Mouse (Mus musculus): ENCODE data around the gene Apeh.

Apeh gene

GRCm38 (mm10) chr9:108117143-108117542 is 22.7 kb upstream of the Apeh start:
- no peak for DNase-seq

DNA sequence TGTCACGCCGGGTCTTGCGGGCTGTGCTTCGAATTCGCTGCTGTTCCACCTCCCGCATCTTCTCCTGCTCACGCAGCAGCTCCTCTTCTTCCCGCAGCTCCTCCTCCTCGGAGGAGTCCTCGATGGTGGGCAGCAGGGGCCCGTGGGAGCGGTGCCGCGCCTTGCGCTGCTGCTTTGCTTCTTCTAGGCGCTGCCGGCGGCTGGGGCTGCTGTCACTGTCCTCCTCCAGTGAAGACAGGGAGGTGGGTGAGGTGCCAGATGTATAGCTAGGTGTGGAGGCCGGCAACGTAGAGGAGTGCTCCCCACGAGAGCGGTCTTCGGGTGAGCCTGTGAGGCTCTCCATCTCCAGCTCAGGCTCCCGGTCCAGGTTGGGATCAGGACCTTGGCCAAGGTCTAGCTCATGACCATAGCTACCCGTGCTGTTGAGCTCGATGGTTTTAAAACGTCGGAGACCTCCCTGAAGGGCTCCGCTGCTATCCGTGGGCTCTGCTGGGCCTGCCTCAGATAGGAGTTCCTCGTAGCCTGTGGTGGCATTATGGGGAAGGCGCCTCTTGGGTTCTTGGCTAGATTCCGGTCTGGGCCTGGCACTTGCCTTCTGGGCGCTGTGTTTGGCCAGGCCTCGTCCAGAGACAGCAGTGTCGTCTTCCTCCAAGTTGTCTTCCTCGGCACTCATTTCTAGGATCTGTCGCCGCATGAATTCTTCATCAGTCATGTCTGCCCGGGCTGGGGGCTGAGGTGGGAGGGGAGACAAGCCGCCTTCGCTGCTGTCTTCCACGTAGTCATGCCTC is 21.1 kb upstream of the Apeh start:
- no peak for DNase-seq

GRCm38 (mm10) chr9:108112719-108113340 is 18.4 kb upstream of the Apeh start:
- DNase-seq = no peak

GRCm38 (mm10) chr9:108111593-108112121 is 17.3 kb upstream of the Apeh start:
- DNase-seq = no peak

- peak; percentile 52 for DNase-seq
Observed at GRCm38 (mm10) chr9:108111101-108111592, 16.7 kb upstream of the Apeh start.

DNA sequence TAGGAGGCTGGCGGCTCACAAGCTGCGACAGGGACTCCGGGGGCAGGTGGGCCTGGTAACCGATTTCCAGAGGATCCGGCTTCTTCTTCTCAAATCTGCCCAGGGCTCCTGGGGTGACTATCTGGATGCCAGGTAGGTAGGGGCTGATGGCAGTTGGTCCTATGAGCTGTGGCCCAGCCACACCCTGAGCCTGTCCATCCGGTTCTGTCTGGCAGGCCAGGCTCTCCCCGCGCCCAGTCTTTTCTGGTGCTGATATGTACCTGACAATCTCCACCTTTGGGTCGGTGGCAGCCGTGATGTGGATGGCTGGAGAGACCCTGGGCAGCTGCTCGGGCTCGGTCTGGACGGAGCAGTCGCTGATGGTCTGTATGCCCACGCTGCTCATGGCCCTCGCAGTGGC is 15.8 kb upstream of the Apeh start:
- DNase-seq = no peak

DNA sequence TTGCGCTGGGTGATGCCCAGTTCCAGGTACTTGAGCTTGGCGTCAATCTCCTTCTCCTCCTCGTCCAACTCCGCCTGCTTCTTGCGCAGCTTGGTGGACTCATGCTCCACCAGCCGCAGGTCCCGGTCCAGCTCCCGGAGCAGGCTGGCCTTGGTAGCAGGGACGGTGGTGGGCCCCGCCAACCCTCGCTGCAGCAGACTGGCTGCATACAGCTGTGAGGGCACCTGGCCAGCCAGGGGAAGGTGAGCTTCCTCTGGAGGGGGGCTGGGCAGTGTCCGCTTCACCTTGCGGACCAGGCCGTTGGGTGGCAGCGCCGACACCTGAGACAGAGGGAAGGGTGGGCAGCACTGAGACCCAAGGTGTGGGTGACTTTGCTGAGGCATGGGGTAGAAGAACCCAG is 13.5 kb upstream of the Apeh start:
- no peak for DNase-seq

DNA sequence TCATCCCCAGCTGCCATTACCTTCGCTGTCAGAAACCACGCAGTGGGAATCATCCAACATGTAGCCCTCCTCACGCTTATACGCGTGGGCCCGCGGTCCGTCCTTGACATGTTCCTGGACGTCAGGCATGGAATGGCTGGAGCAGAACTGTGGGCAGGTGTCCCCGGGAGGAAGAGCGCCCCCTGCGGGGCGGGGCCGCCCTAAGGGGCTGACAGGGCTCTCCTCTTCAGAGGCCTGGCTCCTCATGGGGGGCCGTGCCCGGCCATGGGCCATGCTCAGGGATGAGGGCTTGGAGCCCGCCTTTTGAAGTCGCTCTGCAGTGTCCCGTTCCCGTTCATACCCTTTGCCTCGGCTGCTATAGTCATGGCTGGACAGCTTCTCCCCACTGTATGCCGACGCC is 11.7 kb upstream of the Apeh start:
- DNase-seq = no peak

DNA sequence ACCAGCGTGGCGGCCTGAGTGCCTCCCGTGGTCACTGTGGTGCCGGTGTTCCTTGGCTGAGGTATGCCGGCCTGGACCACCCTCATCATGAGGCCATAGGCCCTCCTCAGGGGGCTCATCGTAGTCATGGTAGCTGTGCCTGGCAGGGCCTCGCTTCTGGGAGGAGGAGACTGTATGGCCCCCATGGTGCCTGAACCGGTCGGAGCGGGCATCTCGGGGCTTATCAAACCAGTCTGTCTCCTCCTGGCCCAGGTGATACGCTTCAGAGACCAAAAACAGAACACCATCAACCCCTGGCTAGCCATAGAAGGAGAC is 11.1 kb upstream of the Apeh start:
- no peak for DNase-seq

DNA sequence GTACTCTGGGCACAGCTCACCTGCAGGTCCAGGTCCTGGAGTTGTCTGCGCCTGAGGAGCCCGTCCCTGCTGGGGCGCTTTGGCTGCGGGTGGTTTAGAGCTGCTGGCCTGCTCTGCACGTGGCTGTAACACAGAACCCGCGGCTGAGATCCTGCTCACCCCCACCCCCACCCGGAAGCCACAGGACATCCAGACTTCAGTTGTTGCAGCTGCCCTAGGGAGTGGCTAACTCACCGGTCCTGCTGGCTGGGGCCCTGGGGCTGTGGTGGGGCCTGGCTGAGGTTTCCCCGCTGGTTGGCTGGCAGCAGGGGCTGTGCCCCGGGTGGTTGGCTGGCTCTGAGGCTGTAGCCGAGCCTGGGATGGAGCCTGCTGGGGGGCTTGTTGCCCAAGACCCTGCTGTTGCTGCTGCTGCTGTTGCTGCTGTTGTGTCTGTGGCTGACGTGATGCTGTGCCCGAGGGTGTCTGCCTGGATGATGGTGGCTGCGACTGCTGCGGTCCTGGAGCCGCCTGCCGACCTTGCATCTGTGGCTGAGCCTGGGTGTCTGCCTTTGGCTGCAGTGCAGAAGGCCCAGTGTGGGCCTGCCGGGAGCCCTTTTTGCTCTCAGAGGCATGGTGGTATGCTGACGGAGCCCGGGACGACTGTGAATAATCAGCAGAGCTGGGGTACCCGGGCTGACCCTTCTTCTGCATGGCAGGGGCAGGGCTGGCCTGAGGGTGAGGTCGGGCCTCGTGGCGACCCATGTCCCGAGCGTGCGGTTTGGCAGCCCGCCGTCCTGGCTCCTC is 10.6 kb upstream of the Apeh start:
- DNase-seq = peak; percentile 59

DNA sequence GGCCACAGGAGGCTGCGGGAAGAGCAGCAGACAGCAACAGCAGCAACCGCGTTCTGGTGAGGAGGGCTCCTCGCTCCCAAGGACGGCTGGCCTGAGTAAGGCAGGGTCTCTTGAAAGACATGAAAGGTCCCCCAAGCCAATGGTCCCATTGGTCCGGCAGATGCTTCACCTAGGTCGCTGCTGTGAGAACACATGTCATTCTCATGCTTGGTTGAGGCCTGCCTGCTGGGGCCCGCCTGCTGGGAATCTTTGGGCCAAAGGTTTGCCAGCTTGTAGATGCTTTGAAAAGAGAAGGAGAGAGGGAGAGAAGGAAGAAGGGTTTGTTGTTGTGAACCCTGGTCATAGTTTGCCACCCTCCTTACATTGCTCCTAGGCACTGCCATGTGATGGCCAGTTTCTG is 5.2 kb upstream of the Apeh start:
- DNase-seq = no peak

- no peak for DNase-seq
Observed at GRCm38 (mm10) chr9:108095949-108096712, 1.7 kb upstream of the Apeh start.

DNA sequence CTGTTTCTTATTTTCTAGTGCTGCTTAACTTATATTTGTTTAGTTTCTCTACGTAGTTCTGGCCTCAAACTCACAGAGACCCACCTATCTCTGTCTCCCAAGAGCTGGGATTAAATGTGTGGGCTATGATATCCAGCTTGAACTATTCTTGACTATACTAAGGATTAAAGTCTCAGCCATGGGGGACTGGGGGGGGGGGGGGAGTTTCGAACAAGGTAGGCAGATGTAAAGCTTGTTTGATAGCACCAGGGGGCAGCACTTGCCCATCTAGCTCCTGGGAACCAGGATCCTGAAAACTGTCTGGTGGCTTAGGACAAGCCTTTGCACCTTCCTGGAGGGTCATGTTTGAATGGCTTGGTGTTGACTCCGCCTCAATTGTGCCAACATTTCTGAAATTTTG is 1.1 kb upstream of the Apeh start:
- peak; percentile 85 for DNase-seq

GRCm38 (mm10) chr9:108094998-108095411 is 599 bp upstream of the Apeh start:
- peak; percentile 41 for DNase-seq

GRCm38 (mm10) chr9:108093586-108093985 is 820 bp downstream of the Apeh start:
- DNase-seq = no peak

DNA sequence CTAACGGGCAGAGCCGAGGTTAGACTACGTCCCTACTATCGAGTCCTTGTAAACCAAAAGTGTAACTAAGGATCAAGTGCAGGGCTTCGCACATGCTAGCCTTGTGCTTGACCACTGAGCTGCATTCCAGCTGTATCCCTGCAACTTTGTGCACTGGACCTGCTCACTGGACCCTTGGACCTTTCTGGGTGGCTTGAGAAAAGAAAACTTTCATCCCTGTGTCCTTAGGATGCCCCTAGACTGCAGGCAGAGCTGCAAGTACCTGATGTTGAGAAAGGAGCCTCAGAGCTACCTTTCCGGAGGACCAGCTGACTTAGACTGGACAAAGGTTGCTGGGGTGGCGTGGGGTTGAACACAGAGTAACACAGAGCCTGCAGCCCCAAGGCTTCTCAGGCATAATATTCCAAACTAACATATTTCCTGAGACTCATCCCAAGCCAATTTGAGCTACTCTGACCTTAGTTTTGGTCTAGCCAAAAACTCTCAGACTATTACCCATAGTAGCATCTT is 3.7 kb downstream of the Apeh start:
- no peak for DNase-seq

DNA sequence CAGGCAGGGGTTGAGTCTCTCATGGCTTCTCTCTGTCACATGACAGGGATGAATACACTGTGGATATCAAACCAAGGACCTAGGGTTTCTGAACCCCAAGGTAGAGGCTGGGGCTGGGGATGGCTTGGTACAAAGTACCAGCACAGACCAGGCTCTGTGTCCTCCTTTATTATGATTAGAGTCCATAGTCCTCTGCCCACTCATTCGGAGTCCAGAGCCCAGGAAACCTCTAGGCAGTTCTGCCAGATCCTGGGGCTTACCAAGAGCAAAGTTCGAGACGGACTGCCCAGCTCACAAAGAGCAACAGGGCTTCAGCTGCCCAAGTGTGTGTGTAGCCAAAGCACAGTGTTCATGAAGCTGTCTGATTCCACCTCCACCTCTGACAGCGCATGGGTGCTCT is 9.1 kb downstream of the Apeh start:
- DNase-seq = no peak

DNA sequence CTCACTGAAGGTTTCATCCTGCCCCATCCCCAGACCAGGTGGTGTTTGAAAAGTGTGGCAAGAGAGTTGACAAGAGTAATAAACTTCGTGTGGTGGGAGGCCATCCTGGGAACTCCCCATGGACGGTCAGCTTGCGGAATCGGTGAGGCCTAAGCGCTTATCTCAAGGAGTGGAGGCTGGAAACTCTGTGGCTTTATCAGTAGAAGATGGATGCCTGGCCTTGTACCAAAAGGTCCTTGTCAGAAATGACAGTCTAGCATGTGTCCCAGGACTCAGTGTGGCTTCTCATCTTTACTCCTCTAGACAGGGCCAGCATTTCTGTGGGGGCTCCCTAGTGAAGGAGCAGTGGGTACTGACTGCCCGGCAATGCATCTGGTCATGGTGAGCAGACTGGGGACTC is 10.8 kb downstream of the Apeh start:
- no peak for DNase-seq

GRCm38 (mm10) chr9:108082988-108083431 is 11.4 kb downstream of the Apeh start, which contains the start of gene Rnf123:
Gene Rnf123 (minus strand): TSS chr9:108083346.
- DNase-seq = no peak

DNA sequence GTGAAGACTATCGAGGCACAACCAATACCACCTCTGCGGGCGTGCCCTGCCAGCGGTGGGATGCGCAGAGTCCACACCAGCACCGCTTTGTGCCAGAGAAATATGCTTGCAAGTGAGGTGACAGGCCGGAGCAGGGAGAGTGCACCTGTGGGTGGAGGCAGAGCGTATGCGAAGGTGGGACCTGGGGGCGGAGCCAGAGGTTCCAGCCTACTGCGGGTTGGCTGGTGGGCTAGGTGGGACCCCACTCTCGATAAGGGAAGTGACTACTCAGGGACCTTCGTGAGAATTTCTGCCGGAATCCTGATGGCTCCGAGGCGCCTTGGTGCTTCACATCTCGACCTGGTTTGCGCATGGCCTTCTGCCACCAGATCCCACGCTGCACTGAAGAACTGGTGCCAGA is 11.9 kb downstream of the Apeh start:
- DNase-seq = no peak

DNA sequence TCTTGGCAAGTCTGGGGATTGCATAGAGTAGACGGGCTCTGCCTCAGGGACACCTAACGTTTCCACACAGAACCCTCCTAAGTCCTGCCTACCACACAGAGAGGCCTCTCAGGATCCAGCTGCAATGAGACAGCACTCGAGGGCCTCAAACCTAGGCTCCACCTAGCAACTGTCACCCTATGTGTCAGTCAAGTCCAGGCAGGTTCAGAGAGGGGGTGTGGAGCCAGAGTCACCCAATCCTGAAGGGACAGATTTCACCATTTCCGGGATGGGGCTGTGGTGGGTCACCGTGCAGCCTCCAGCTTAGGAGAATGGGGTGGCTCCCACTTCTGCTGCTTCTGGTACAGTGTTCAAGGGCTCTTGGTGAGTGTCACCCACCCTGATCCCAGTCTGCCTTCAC is 14.2 kb downstream of the Apeh start, which contains the start of gene Mst1:
TSS of gene Mst1 (plus strand) at position 269 of the 400 bp plus-strand sequence.
- DNase-seq = no peak

Data from embryo, embryonic 11 days (tissue).